Mouse (Mus musculus): ENCODE results near the gene Atpaf1.

The Atpaf1 gene

DNA sequence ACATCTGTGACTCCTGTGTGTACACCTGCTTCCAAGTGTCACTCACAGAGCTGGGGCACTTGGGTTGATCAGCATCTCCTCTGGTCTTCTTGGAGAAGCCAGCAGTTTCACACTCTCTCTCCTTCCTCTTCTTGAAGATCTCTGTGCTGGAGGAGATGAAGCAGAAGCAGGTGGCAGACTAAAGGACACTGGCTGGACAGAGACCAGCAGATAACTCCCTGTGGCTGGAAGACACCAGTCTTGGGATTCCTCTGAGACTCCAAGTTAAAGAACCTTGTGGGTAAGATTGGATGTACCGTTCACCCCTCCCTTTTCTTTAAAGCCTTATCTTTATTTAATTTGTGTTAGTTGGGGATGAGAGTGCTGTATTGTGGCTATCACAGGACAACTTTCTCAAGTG lies 63.5 kb downstream of the Atpaf1 start:
- DNase-seq (ENCODE audit: low spot score in 2 of 2) = no peak

DNA sequence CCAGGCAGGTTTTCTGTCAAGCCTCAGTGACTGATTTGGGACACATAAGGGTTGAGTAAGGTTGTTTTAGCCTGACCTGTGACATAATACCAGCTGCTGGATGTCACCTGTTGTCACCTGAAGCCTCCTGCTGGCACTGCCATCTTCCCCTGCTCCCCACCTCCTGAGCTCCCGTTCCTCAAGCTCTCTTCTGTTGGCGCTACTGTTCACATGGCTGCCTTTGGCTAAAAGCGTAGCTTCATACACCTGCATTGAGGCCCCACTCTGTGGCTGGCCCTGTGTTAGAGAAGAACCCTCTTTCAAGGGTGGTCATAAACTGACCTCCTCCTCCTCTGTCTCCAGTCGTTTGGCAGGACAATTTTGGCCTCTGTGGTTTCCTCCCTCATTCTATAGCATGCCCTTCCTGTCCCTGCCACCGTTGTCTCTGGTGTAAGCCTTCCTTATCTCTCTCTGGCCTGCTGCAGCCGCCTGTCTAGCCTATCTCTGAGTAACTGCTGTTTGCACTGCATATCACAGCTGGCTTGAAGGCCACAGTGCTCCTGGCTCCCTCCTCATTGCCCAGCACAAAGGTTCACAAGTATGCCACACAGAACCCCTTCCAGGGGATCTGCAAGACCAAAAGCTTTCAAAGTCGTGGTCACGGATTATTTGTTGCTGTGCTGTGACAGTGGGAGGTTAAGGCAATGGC lies 64.5 kb downstream of the Atpaf1 start:
- DNase-seq (ENCODE audit: low spot score in 2 of 2) = no peak

DNA sequence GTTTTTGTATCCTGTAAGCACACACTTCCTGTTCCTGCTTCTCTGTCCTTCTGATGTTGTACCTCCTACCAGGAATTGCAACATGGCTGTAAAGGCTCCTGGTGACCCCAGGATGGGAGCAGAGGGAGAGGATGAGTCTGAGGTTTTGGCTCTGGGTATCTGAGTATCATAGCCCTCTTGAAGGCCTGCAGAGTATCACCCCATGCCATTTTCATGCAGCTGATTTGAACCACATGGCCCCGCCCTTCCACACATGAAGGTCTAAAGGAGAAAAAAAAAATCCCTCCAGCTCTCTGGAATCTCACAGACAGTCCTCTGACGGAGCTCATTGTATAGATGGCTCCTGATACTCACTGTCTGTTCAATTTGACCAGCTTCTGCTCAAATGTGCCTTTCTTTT lies 65.5 kb downstream of the Atpaf1 start:
- DNase-seq (ENCODE audit: low spot score in 2 of 2) = no peak

DNA sequence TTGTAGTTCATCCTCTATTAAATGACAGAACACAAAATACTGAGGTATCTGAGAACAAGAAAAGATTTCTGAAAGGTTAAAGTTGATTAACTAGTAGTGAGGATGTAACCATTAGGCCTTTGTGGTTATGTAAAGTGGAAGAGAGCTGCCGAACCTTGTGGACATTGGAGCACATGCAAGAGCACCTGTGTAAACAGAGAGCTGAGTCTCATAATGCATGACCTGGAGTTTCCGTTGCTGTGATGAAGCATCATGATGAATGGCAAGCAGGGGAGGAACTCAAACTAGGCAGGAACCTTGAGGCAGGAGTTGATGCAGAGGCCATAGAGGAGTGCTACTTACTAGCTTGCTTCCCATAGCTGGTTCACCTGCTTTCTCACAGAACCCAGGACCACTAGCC lies 66.0 kb downstream of the Atpaf1 start:
- DNase-seq (ENCODE audit: low spot score in 2 of 2) = no peak

DNA sequence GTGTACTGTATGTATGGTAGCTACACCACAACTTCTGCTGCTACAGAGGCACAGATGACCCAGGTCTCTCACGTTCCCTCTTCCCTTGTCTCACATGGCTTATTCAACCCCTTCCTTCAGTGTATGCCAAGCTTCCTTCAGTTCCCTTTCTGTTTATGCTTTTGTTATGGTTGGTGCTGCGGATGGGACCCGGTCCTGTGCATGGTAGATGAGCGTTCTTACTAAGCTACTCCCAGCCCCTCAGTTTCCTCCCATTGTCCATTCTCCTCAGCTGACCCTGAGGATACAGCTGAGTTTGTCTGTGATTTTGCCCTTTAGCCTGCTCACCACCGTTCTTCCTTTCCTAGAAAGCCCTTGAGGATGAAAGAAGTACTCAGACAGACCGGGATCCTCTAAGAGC lies 67.0 kb downstream of the Atpaf1 start:
- no peak for DNase-seq (ENCODE audit: low spot score in 2 of 2)

DNA sequence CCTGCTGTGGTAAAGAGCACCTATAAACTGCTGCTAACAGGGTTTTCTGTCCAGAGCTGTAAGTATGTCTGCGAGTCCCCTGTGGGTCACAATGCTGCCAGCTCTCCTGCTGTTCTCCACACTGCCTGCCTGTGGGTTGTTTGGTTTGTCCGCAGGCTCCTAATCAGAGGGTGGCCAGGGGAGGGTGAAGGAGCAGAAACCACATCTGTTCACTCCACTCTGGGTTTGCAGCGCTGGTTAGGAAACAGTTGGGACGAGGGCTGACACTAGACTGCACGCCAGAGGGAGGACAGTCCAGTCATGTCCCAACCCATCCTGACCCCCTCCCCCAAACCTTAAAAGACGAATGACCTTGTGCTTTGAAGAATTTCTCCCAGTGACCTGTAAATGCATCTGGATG lies 70.5 kb downstream of the Atpaf1 start:
- no peak for DNase-seq (ENCODE audit: low spot score in 2 of 2)

DNA sequence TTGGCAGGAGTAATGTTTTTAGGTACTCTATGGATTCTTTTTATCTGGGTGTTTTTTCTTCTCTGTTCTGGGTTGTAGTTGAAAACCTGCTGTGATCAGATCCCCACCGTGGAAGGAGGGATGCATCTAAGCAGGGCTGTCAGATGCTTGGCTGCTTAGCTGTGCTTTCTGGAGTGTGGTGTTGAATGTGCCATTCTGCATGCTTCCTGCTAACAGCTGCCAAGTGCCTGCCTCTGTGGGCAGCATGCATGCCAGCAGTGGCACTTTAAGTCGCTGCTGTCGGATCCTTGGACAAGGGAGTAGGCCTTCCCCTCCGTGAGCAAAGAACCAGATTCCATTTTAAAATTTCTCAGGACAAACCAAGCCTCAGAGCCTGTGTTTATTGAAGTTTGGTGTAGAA lies 71.0 kb downstream of the Atpaf1 start:
- DNase-seq (ENCODE audit: low spot score in 2 of 2) = no peak

DNA sequence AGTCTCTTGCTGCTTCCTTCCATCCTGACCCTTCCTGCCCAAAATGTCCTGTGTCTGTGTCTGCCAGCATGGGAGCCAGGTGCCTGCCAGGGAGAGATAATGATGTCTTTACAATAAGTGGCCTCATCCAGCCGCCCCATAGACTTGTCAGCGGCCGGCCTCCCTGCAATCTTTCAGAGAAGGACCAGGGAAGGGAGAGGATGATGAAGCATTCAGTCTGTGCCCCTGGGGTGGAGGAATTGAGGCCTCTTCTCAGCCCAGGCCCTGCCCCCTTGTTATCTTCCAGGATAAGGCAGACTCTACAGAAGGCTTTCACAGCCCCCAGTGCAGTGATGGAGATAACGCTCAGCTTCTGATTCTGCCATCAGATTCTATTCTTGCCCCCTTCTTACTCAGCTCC lies 71.7 kb downstream of the Atpaf1 start:
- no peak for DNase-seq (ENCODE audit: low spot score in 2 of 2)

DNA sequence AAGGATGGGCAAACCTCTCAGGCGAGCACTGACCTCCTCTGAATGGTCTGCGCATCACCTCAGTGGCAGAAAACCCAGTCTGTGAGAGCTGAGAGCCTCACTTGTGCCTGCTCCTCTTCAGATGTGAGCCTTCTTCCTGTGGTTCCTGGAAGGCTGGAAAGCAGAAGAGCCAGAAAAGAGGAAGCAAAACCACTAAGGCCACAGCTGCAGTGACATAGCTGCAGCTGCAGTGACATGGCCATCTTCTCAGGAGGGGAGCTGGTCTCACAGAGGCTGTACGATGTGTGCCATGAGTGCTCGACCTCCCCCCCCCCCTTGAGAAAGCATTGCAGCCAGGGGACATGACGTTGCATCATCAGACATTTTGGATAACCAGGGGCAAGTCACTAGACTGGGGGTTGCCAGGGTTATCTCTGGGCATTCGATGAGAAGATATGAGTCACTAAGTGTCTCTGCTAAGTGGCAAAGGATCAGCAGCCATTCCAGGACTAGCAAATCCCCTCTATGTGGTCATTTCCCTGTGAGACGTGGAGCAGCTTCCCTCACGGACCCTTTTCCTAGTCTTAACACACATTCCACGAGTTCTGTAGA lies 72.8 kb downstream of the Atpaf1 start:
- DNase-seq (ENCODE audit: low spot score in 2 of 2) = no peak

DNA sequence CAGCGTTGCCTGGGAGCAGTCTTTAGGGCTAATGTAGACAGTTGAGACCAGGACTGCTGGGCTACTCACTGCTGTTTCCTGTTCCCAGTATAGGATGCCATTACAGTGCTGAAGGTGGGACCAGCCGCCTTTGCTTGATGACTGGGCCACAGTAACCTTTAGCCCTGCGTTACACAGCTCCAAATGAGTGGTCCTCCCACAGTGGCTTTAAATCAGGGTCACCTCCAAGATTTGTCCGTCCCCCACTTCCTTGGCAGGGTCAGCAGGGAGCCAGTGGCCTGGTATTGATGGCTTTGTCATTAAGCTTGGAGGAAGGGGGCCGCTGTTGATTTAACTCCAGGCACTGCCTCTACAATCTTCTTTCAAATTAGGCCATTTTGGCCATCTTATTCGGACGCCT lies 78.7 kb downstream of the Atpaf1 start:
- DNase-seq (ENCODE audit: low spot score in 2 of 2) = no peak

DNA sequence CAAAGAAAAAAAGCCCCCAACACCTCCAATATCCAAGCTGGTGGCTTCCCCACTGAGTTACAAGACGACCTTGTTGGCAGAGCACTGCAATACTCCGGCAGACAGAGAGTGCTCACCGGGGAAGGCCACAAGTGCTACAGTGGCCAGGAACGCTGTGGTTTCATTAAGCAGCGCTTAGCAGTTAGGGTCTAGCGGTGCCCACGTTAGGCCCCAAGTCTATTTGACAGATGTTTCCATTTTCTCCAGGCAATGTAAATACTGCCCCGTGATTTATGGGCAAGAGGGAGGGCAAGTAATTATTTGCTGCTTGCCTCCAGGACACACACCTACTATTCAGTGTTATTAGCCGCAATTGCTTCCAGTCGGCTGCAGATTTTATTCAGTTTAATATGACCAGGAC lies 79.3 kb downstream of the Atpaf1 start:
- no peak for DNase-seq (ENCODE audit: low spot score in 2 of 2)

Data from urinary bladder, postnatal 4 days (tissue).